Mouse (Mus musculus): ENCODE data around the gene Galnt18. TPM values are rescaled to one million over a fixed set of nuclear protein-coding genes. Genes with fewer than 3 reads are reported as not detected.

Galnt18 gene
- polyA plus RNA-seq, 1 experiment from 2014 or later: 18.2 TPM

DNA sequence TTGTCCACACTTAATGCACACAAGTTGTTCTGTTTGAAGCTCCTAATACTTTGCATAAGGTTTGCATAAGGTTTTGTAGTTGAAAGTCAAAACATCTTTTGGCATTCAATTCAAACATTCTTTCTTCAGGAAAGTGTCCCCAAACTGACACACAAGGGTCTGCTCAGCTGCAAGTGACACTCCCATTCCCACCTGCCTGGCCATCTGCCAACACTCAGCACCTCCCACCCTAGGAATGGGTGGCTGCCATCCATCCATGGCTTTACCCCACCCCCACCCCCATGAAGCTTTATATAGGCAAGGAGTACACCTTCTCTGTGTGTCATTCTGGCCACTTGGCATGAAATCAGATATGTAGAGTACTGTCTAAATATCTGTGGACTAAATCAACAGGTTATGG is 35.0 kb downstream of the Galnt18 start:
- H3K4me2 ChIP-seq: no peak overlapping the region
- H3K27ac ChIP-seq (ENCODE audit: low read depth): no peak overlapping the region
- peaks cover 18% of the 10 kb centered on the region for H3K4me1 ChIP-seq (ENCODE audit: insufficient read depth)
- no peak overlapping the region for H3K9ac ChIP-seq
- no peak overlapping the region for H3K4me3 ChIP-seq (ENCODE audit: low read depth, low read length)
- ATAC-seq (ENCODE audit: insufficient read depth) (no peak), DNase-seq (peak; percentile 44)
- no peak for TF ChIP-seq CTCF (IDR thresholded peaks at IDR 0.05; ENCODE audit: low read depth)
- H3K9me3 ChIP-seq (ENCODE audit: low read depth, low read length): no peaks in the 10 kb centered on the region
- no peaks in the 10 kb centered on the region for H3K27me3 ChIP-seq (ENCODE audit: insufficient read depth, low read length)
- no peaks in the 10 kb centered on the region for H3K36me3 ChIP-seq (ENCODE audit: insufficient read depth)

DNA sequence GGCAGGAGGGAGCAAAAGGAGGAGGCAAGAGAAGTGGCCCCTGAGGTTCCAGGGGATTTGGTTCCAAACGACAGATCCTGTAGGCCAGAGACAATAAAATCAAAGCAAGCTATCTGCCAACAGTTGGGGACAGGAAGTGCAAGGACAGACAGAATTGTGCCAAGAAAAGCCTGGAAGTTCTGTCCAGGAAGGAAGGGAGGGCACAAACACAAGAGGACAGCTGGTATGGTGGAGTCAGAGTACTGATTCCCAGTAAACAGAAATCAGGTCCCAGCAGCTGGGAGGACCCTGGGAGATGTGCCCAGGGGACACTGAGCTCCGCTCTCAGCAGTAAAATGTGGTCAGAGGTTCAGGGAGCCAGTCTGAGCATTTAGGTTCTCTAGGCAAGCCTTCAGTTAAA is 38.2 kb downstream of the Galnt18 start:
- H3K4me3 ChIP-seq (ENCODE audit: low read depth, low read length): no peak overlapping the region
- peaks cover 39% of the 10 kb centered on the region for H3K4me1 ChIP-seq (ENCODE audit: insufficient read depth)
- TF ChIP-seq CTCF (IDR thresholded peaks at IDR 0.05; ENCODE audit: low read depth): no peak
- WGBS: 22% methylated on average over 2 of the region's 2 CpGs
- H3K9ac ChIP-seq: no peak overlapping the region
- H3K9me3 ChIP-seq (ENCODE audit: low read depth, low read length): no peaks in the 10 kb centered on the region
- no peaks in the 10 kb centered on the region for H3K27me3 ChIP-seq (ENCODE audit: insufficient read depth, low read length)
- no peak for ATAC-seq (ENCODE audit: insufficient read depth)
- H3K27ac ChIP-seq (ENCODE audit: low read depth): peak overlapping the region; percentile 46; the same call in 1 of the 2 replicates
- H3K4me2 ChIP-seq: no peak overlapping the region
- no peaks in the 10 kb centered on the region for H3K36me3 ChIP-seq (ENCODE audit: insufficient read depth)
- DNase-seq: peak; percentile 55

- no peak for DNase-seq
- ATAC-seq (ENCODE audit: insufficient read depth): no peak
- no peak overlapping the region for H3K27ac ChIP-seq (ENCODE audit: low read depth)
- no peak for TF ChIP-seq CTCF (IDR thresholded peaks at IDR 0.05; ENCODE audit: low read depth)
- H3K27me3 ChIP-seq (ENCODE audit: insufficient read depth, low read length): no peaks in the 10 kb centered on the region
- H3K4me1 ChIP-seq (ENCODE audit: insufficient read depth): peaks cover 41% of the 10 kb centered on the region
- no peaks in the 10 kb centered on the region for H3K36me3 ChIP-seq (ENCODE audit: insufficient read depth)
- H3K9ac ChIP-seq: no peak overlapping the region
- no peak overlapping the region for H3K4me3 ChIP-seq (ENCODE audit: low read depth, low read length)
- WGBS: 62% methylated on average over 6 of the region's 6 CpGs
- H3K4me2 ChIP-seq: no peak overlapping the region
- H3K9me3 ChIP-seq (ENCODE audit: low read depth, low read length): no peaks in the 10 kb centered on the region
Observed at GRCm38 (mm10) chr7:111740091-111740490, 39.7 kb downstream of the Galnt18 start.

GRCm38 (mm10) chr7:111739371-111739765 is 40.4 kb downstream of the Galnt18 start:
- ATAC-seq (ENCODE audit: insufficient read depth): no peak; the same call in 1 of the 2 replicates
- H3K27ac ChIP-seq (ENCODE audit: low read depth): no peak overlapping the region
- no peak for TF ChIP-seq CTCF (IDR thresholded peaks at IDR 0.05; ENCODE audit: low read depth)
- 47% methylated on average over 5 of the region's 5 CpGs for WGBS
- H3K36me3 ChIP-seq (ENCODE audit: insufficient read depth): no peaks in the 10 kb centered on the region
- H3K4me1 ChIP-seq (ENCODE audit: insufficient read depth): peaks cover 33% of the 10 kb centered on the region
- no peak overlapping the region for H3K4me3 ChIP-seq (ENCODE audit: low read depth, low read length)
- DNase-seq: no peak
- no peak overlapping the region for H3K9ac ChIP-seq
- no peak overlapping the region for H3K4me2 ChIP-seq
- no peaks in the 10 kb centered on the region for H3K27me3 ChIP-seq (ENCODE audit: insufficient read depth, low read length)
- no peaks in the 10 kb centered on the region for H3K9me3 ChIP-seq (ENCODE audit: low read depth, low read length)

DNA sequence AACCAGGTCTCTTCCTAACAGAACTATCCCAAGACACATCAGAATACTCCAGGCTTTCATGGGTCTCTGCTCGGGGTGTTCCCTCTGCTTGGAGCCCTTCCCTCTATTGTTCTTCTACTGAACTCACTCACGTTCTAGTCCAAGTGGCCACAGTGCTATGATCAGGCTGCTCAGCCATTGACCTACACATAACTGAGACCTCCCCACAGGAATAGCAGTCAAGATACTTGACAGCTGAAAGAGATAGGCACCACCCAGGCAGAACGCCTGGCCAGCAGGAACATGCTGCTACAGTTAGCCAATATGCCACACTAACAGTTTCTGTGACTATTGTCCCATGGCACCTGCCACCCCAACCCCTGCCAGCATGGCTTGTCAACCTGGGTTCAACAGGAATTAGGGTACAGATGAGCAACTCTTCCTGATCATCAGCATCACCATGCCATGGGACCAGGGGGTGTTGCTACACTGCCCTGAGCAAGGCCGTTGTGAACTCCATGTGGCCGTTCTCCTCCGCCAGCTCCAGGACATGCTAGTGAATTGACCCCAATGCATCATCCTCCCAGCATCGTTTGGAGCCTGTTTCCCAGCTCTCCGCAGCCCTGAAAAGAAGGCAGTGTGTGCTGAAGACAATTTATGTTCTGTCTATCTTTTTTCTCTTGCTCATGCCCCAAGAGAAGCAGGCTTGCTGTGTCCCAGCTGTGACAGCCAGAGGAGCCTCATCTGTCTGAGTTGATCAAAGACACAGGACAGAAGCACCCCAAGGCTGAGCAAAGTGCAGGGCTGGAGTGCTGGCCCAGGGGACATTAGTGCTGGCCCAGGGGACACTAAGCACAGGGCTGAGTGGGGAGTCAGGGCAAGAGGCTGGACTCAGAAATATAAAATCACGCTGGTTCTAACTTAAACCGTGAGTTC is 41.1 kb downstream of the Galnt18 start:
- no peak for ATAC-seq (ENCODE audit: insufficient read depth)
- Histone ChIP-seq H3K4me2 (no peak overlapping the region), H3K4me3 (ENCODE audit: low read depth, low read length) (no peak overlapping the region), H3K27me3 (ENCODE audit: insufficient read depth, low read length) (no peaks in the 10 kb centered on the region), H3K4me1 (ENCODE audit: insufficient read depth) (peaks cover 32% of the 10 kb centered on the region), H3K9me3 (ENCODE audit: low read depth, low read length) (no peaks in the 10 kb centered on the region), H3K36me3 (ENCODE audit: insufficient read depth) (no peaks in the 10 kb centered on the region), H3K9ac (no peak overlapping the region), H3K27ac (ENCODE audit: low read depth) (no peak overlapping the region)
- no peak for DNase-seq
- no peak for TF ChIP-seq CTCF (IDR thresholded peaks at IDR 0.05; ENCODE audit: low read depth)
- 47% methylated on average over 10 of the region's 10 CpGs for WGBS

- DNase-seq: peak; percentile 68
- H3K9me3 ChIP-seq (ENCODE audit: low read depth, low read length): no peaks in the 10 kb centered on the region
- no peak overlapping the region for H3K4me2 ChIP-seq
- H3K27me3 ChIP-seq (ENCODE audit: insufficient read depth, low read length): no peaks in the 10 kb centered on the region
- no peaks in the 10 kb centered on the region for H3K36me3 ChIP-seq (ENCODE audit: insufficient read depth)
- no peak overlapping the region for H3K4me3 ChIP-seq (ENCODE audit: low read depth, low read length)
- H3K27ac ChIP-seq (ENCODE audit: low read depth): no peak overlapping the region
- TF ChIP-seq CTCF (IDR thresholded peaks at IDR 0.05; ENCODE audit: low read depth): no peak
- peaks cover 32% of the 10 kb centered on the region for H3K4me1 ChIP-seq (ENCODE audit: insufficient read depth)
- WGBS: 32% methylated on average over 7 of the region's 7 CpGs
- ATAC-seq (ENCODE audit: insufficient read depth): peak; percentile 43; the same call in 1 of the 2 replicates
- H3K9ac ChIP-seq: no peak overlapping the region
Observed at GRCm38 (mm10) chr7:111737426-111737825, 42.4 kb downstream of the Galnt18 start.

DNA sequence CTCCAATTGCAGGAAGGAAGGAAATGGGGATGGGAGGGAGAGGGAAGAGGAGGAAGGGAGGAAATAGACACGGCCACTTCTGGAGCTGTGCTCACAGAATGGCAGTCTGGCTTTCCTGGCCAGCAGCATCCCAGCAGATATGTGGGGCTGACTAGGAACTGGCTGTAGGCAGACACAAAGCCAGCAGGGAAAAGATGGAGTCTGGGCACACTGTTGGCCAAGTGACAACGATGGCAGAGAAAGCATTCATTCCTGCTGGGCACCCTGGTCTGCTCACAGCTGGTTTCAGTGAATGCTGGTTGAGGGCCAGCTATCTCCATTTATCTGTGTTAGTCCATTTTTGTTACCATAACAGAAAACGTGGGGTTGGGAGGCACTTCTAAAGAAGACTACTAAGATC is 43.4 kb downstream of the Galnt18 start:
- Histone ChIP-seq H3K36me3 (ENCODE audit: insufficient read depth) (no peaks in the 10 kb centered on the region), H3K4me3 (ENCODE audit: low read depth, low read length) (no peak overlapping the region), H3K27me3 (ENCODE audit: insufficient read depth, low read length) (no peaks in the 10 kb centered on the region), H3K4me1 (ENCODE audit: insufficient read depth) (peaks cover 28% of the 10 kb centered on the region), H3K9me3 (ENCODE audit: low read depth, low read length) (no peaks in the 10 kb centered on the region), H3K4me2 (no peak overlapping the region), H3K27ac (ENCODE audit: low read depth) (no peak overlapping the region), H3K9ac (no peak overlapping the region)
- WGBS: 32% methylated on average over 3 of the region's 3 CpGs
- ATAC-seq (ENCODE audit: insufficient read depth) (no peak), DNase-seq (no peak)
- TF ChIP-seq CTCF (IDR thresholded peaks at IDR 0.05; ENCODE audit: low read depth): no peak

Data from lung, embryonic 14.5 days (tissue).